Mouse (Mus musculus): ENCODE results near the gene Rnaseh1.

GRCm38 (mm10) chr12:28623195-28623594 is 26.2 kb upstream of the Rnaseh1 start, which contains the start of gene Colec11:
- TF ChIP-seq CTCF (IDR thresholded peaks at IDR 0.05; ENCODE audit: low read depth, low read length) = no peak
- 0 out of 2 replicates have a peak, but pooled peaks have one; percentile 10 for TF ChIP-seq POLR2A (IDR thresholded peaks at IDR 0.05; ENCODE audit: extremely low read depth, insufficient read depth, low read length)
